Mouse (Mus musculus) cerebellum, postnatal 4 days (tissue): ENCODE data around the gene Olfr1029.
"Not testable (repeated sequence)": the region's sequence is repeated elsewhere in the genome, so short reads cannot be mapped to it uniquely, and the experiment has no call there.

Experiments
- DNase-seq, 2 experiments: peaks; one replicate each; pipeline ENCODE4 v3.0.0; 2022; ENCODE audit warnings: low spot score in 2 of 2, mixed read lengths in 1 of 2

The Olfr1029 gene

GRCm38 (mm10) chr2:85973595-85973994 is at the start of gene Olfr1029:
Gene Olfr1029, plus strand, starts transcription at chr2:85973895.
- no peak for DNase-seq

- DNase-seq = no peak
Observed at GRCm38 (mm10) chr2:85950137-85950536, 23.6 kb upstream of the Olfr1029 start, which contains the start of gene Olfr1028. Gene Olfr1028, plus strand, starts transcription at chr2:85950437.

GRCm38 (mm10) chr2:85978976-85979375 is 5.3 kb downstream of the Olfr1029 start, which contains the start of gene Olfr1030:
Gene Olfr1030, plus strand, starts transcription at chr2:85979276.
- DNase-seq = no peak

GRCm38 (mm10) chr2:85990004-85990403 is 16.3 kb downstream of the Olfr1029 start, which contains the start of gene Olfr1031:
Gene Olfr1031, plus strand, starts transcription at chr2:85990304.
- DNase-seq = no peak

- no peak for DNase-seq
Observed at GRCm38 (mm10) chr2:86005240-86005639, 31.5 kb downstream of the Olfr1029 start, which contains the start of gene Olfr1032. Gene Olfr1032, plus strand, starts transcription at chr2:86005540.

- DNase-seq = not testable (repeated sequence)
Observed at GRCm38 (mm10) chr2:86020406-86020805, 46.7 kb downstream of the Olfr1029 start, which contains the start of gene Olfr1033. Gene Olfr1033, plus strand, starts transcription at chr2:86020633.

GRCm38 (mm10) chr2:86021518-86021917 is 47.8 kb downstream of the Olfr1029 start:
- not testable (repeated sequence) for DNase-seq
